Mouse (Mus musculus): ENCODE measurements at regions not wholly inside any gene's neighbourhood (a gene's known extent, or its start where the extent isn't known, plus 50 kb on each side); places are given as distances from the start of the nearest gene placed in this dataset.
A peak's percentile ranks its signal among the peaks of the same experiment; 100 is the strongest.

DNA sequence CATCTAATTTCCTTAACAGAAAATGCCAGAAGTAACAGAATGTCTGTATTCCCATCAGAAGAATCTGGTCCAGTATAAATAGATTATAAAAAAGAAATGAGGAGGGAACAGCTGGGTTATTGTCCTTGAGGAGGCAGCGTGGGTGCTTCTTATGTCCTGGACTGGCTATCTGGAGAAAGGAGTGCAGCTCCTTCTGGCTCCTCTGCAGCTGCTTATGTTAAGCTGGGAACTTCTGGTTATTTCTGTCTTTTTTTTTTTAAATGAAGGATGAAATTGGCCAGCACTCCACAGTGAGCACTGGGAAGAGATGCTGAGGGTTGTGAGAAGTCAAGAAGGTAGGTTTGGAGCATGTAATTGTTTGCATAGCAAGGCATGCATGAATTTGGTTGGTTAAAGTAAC is 441.5 kb downstream of the Ebf1 start:
- H3K27me3 ChIP-seq (ENCODE audit: poor library complexity, severe bottlenecking): no peaks in the 10 kb centered on the region

DNA sequence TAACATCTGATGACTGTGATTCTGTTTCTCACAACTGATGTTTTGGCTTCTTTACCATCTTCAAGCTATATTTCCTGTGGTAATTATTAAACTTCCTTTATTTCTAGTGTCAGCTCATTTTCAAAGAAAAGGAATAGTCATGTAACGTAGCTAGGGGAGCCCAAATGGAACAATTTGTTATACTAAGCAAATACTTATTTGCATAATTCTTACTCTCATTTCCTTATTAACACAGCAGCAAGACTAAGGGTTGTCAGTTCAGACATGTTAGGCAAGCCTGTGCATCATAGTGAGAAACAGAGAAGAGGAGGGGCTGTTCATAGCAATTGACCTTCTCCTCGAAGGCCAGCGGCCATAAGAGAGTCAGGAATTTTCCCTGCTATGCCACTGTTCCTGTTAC is 449.5 kb downstream of the Ebf1 start:
- Histone ChIP-seq H3K36me3 (replicated peaks) (no peaks in the 10 kb centered on the region), H3K27me3 (ENCODE audit: poor library complexity, severe bottlenecking) (no peaks in the 10 kb centered on the region), H3K9me3 (no peaks in the 10 kb centered on the region), H3K4me3 (no peak overlapping the region), H3K4me1 (no peaks in the 10 kb centered on the region), H3K27ac (no peak overlapping the region)
- no peak for DNase-seq (ENCODE audit: extremely low spot score, low spot score)
- 89% methylated on average over 3 of the region's 3 CpGs for WGBS

More for the DNA sequence above, 441.5 kb downstream of the Ebf1 start:
- H3K27ac ChIP-seq: no peak overlapping the region
- WGBS: 81% methylated on average over 1 of the region's 1 CpGs
- H3K9me3 ChIP-seq: no peaks in the 10 kb centered on the region
- DNase-seq (ENCODE audit: extremely low spot score, low spot score): no peak
- H3K4me1 ChIP-seq: no peaks in the 10 kb centered on the region
- no peak overlapping the region for H3K4me3 ChIP-seq
- no peaks in the 10 kb centered on the region for H3K36me3 ChIP-seq (replicated peaks)

- H3K27ac ChIP-seq: no peak overlapping the region
- H3K36me3 ChIP-seq (replicated peaks): no peaks in the 10 kb centered on the region
- DNase-seq (ENCODE audit: extremely low spot score, low spot score): no peak
- no peaks in the 10 kb centered on the region for H3K4me1 ChIP-seq
- no peaks in the 10 kb centered on the region for H3K9me3 ChIP-seq
- H3K27me3 ChIP-seq (ENCODE audit: poor library complexity, severe bottlenecking): no peaks in the 10 kb centered on the region
- 94% methylated on average over 1 of the region's 1 CpGs for WGBS
- no peak overlapping the region for H3K4me3 ChIP-seq
Observed at GRCm38 (mm10) chr11:45070280-45070679, 453.2 kb downstream of the Ebf1 start.

DNA sequence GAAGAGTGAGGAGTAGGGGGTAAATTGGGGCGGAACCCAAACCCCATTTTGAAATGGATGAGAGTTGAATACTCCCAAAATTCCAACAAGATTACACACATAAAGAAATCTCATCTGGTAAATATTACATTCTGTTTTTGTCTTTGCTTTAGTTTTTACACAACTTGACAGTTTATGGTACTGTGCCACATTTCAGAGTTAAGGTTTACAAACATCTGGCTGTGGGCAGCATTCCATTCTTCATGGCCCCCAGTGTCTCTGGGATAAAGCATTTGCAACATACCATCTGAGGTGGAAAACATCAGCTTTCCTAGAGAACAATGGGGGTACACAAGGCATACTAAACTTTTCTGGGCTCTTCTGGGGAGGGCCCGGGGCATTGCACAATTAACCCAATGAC is 454.1 kb downstream of the Ebf1 start:
- no peak overlapping the region for H3K4me3 ChIP-seq
- no peak overlapping the region for H3K27ac ChIP-seq
- H3K4me1 ChIP-seq: no peaks in the 10 kb centered on the region
- WGBS: 74% methylated on average over 2 of the region's 2 CpGs
- DNase-seq (ENCODE audit: extremely low spot score, low spot score): no peak
- H3K9me3 ChIP-seq: no peaks in the 10 kb centered on the region
- no peaks in the 10 kb centered on the region for H3K36me3 ChIP-seq (replicated peaks)
- H3K27me3 ChIP-seq (ENCODE audit: poor library complexity, severe bottlenecking): no peaks in the 10 kb centered on the region

GRCm38 (mm10) chr11:45084506-45085037 is 467.5 kb downstream of the Ebf1 start:
- DNase-seq (ENCODE audit: extremely low spot score, low spot score): no peak
- Histone ChIP-seq H3K27me3 (ENCODE audit: poor library complexity, severe bottlenecking) (no peaks in the 10 kb centered on the region), H3K4me1 (no peaks in the 10 kb centered on the region; the same call in 1 of the 2 replicates), H3K9me3 (no peaks in the 10 kb centered on the region), H3K36me3 (replicated peaks) (no peaks in the 10 kb centered on the region), H3K27ac (no peak overlapping the region), H3K4me3 (no peak overlapping the region)
- WGBS: 90% methylated on average over 4 of the region's 4 CpGs

GRCm38 (mm10) chr11:45085145-45085544 is 468.0 kb downstream of the Ebf1 start:
- Histone ChIP-seq H3K27ac (no peak overlapping the region), H3K4me3 (no peak overlapping the region), H3K27me3 (ENCODE audit: poor library complexity, severe bottlenecking) (no peaks in the 10 kb centered on the region), H3K9me3 (no peaks in the 10 kb centered on the region), H3K4me1 (no peaks in the 10 kb centered on the region; the same call in 1 of the 2 replicates), H3K36me3 (replicated peaks) (no peaks in the 10 kb centered on the region)
- DNase-seq (ENCODE audit: extremely low spot score, low spot score): no peak

DNA sequence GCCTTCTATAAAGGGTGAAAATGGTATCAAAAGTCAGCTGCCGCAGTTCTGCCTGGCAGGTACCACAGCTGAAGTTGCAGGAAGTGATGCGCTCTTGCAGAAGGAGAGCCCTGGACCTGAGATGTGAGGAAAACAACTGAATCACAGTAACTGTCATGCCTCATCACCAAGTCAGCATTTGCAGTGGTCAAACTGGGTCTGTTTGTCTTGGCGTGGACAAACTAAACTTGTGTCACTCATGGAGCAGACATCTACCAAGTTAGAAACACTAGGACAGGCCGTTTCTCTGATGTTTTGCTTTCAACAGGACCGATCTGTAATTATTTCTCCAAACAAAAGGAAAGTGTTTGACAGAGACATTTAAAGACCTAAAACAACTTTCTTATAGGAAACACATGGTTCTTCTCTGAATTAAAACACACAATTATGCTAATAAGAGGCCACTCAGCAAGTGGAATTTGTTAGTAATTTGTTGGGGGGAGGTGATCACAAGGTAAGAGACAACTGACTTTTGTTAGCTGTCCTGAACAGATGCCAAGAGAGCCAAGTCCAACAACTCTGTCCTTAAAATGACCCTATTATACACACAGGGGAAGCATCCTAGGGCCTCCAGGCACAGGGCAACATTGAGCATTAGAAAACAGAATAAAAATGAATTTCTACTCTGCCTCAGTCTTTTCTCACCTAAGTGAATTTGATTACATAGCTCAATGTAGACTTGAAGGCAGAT is 470.2 kb downstream of the Ebf1 start:
- Histone ChIP-seq H3K27ac (no peak overlapping the region), H3K4me1 (no peaks in the 10 kb centered on the region; the same call in 1 of the 2 replicates), H3K9me3 (no peaks in the 10 kb centered on the region), H3K36me3 (replicated peaks) (no peaks in the 10 kb centered on the region), H3K27me3 (ENCODE audit: poor library complexity, severe bottlenecking) (no peaks in the 10 kb centered on the region), H3K4me3 (no peak overlapping the region)
- DNase-seq (ENCODE audit: extremely low spot score, low spot score): no peak
- 80% methylated on average over 5 of the region's 5 CpGs for WGBS

DNA sequence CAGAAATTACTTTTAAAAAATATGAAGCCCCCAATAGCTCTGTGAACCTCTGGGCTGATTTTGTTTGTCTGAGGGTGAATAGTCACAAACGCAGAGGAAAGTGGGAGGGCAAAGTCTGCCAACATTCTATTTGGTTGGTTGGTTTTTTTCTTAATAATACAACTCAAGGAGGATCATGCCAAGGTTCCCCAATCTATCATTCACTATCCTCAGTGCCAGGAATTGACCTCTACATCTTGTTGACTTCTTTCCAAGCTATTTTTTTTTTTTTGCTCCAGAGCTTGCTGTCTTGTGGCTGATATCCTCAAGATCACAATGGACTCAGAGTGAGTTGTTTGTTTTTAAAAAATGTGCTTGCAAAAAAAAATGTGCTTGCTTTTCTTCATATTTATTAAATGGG is 471.2 kb downstream of the Ebf1 start:
- no peaks in the 10 kb centered on the region for H3K36me3 ChIP-seq (replicated peaks)
- DNase-seq (ENCODE audit: extremely low spot score, low spot score): no peak
- no peaks in the 10 kb centered on the region for H3K27me3 ChIP-seq (ENCODE audit: poor library complexity, severe bottlenecking)
- H3K4me3 ChIP-seq: no peak overlapping the region
- 85% methylated on average over 1 of the region's 1 CpGs for WGBS
- H3K4me1 ChIP-seq: no peaks in the 10 kb centered on the region; the same call in 1 of the 2 replicates
- H3K27ac ChIP-seq: no peak overlapping the region
- no peaks in the 10 kb centered on the region for H3K9me3 ChIP-seq

GRCm38 (mm10) chr11:45089561-45089960 is 472.4 kb downstream of the Ebf1 start:
- H3K36me3 ChIP-seq (replicated peaks): no peaks in the 10 kb centered on the region
- no peaks in the 10 kb centered on the region for H3K9me3 ChIP-seq
- no peak overlapping the region for H3K4me3 ChIP-seq
- WGBS: 79% methylated on average over 3 of the region's 3 CpGs
- no peaks in the 10 kb centered on the region for H3K27me3 ChIP-seq (ENCODE audit: poor library complexity, severe bottlenecking)
- no peak for DNase-seq (ENCODE audit: extremely low spot score, low spot score)
- H3K27ac ChIP-seq: no peak overlapping the region
- no peaks in the 10 kb centered on the region; the same call in 1 of the 2 replicates for H3K4me1 ChIP-seq

DNA sequence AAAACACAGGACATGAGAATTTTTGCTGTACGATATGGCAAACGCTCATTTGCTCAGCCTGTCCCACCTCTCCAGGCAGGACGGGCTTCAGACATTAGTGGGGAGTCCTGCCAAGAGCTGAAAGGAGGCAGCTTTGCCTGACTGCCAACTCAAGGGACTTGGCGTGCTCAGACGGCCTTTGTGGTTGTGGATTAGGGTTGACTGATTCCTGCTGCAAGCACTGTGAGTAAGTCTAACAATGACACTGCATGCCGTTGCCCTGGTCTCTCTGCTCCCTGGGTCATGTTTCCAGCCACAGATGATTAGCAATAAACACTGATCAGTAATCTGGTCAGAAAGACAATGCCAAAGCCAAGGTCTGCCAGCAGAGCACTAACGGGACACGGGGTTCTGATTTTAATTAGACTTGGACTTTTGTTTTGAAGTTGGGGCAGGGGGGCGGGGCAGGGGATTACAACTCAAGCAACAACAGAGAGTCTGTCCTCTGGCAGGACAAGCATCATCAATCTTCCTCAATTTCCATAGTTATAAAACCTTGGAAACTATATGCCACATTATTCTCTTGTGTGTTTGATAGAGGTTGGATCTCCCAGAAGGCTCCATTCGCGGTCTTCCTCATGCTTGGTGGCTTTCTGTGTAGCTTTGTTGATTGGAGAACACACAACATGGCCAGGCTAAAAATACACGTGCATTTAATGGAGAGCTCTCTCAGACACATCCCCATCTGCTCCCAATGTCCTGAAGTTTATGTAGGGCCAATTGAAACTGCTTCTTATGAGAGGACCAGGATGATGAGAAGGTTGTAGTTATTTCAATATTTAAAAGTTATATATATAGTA is 486.6 kb downstream of the Ebf1 start:
- WGBS: 45% methylated on average over 12 of the region's 12 CpGs
- H3K4me3 ChIP-seq: no peak overlapping the region

GRCm38 (mm10) chr11:45116702-45117101 is 499.6 kb downstream of the Ebf1 start:
- DNase-seq (ENCODE audit: extremely low spot score, low spot score): no peak
- H3K27me3 ChIP-seq (ENCODE audit: poor library complexity, severe bottlenecking): no peaks in the 10 kb centered on the region
- H3K9me3 ChIP-seq: no peaks in the 10 kb centered on the region
- H3K36me3 ChIP-seq (replicated peaks): no peaks in the 10 kb centered on the region
- 82% methylated on average over 1 of the region's 1 CpGs for WGBS
- H3K4me1 ChIP-seq: no peaks in the 10 kb centered on the region; the same call in 1 of the 2 replicates
- no peak overlapping the region for H3K4me3 ChIP-seq
- H3K27ac ChIP-seq: no peak overlapping the region

More for the DNA sequence above, 486.6 kb downstream of the Ebf1 start:
- Histone ChIP-seq H3K9me3 (no peaks in the 10 kb centered on the region), H3K4me1 (peaks cover 11% of the 10 kb centered on the region), H3K27ac (peak overlapping the region; percentile 56), H3K36me3 (replicated peaks) (no peaks in the 10 kb centered on the region), H3K27me3 (ENCODE audit: poor library complexity, severe bottlenecking) (no peaks in the 10 kb centered on the region)
- peak; percentile 38 for DNase-seq (ENCODE audit: extremely low spot score, low spot score)

DNA sequence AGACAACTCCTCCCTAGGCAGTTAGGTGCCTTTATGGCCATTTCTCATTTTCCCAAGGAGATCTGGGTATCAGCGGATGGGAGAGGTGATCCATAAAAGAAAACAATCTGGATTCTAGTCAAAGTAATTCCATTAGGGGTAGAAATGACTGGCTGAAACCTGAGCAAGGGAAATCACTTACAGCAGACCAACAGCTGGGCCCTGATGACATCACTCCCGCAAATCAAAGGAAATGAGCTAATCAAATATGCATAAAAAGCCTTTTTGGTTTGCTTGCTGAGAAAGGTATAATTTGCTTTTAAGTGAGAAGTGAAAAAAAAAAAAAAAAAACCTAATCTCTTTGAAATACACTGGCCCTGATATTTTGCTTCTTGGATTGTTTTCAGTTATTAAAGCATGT is 506.2 kb downstream of the Ebf1 start:
- H3K36me3 ChIP-seq (replicated peaks): no peaks in the 10 kb centered on the region
- H3K4me1 ChIP-seq: no peaks in the 10 kb centered on the region
- WGBS: 84% methylated on average over 2 of the region's 2 CpGs
- DNase-seq (ENCODE audit: extremely low spot score, low spot score): no peak
- no peaks in the 10 kb centered on the region for H3K27me3 ChIP-seq (ENCODE audit: poor library complexity, severe bottlenecking)
- H3K4me3 ChIP-seq: no peak overlapping the region
- H3K9me3 ChIP-seq: no peaks in the 10 kb centered on the region
- H3K27ac ChIP-seq: no peak overlapping the region

DNA sequence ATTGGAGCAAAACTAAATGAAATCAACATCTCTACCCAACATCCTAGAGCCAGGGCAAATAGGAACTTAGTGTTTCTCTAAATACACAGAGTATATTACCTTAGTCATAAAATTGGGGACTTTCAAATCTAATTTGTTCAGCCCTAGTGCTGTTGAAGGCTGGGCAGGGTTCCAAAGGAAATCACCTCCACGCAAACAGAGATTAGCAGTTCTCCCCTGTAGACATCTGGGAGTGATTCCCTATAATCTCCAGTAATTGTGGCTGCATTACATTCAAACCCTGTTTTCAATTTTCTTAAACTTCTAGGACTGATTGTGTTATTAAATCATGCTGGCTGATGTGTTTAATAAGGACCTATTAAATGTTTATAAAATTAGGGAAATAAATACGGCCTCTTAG is 519.7 kb downstream of the Ebf1 start:
- no peaks in the 10 kb centered on the region for H3K36me3 ChIP-seq (replicated peaks)
- no peaks in the 10 kb centered on the region for H3K9me3 ChIP-seq
- no peaks in the 10 kb centered on the region for H3K27me3 ChIP-seq (ENCODE audit: poor library complexity, severe bottlenecking)
- peaks cover 5% of the 10 kb centered on the region; the same call in 1 of the 2 replicates for H3K4me1 ChIP-seq
- WGBS: 73% methylated on average over 2 of the region's 2 CpGs
- no peak overlapping the region for H3K27ac ChIP-seq
- no peak overlapping the region for H3K4me3 ChIP-seq
- no peak for DNase-seq (ENCODE audit: extremely low spot score, low spot score)

Data from forebrain, embryonic 10.5 days (tissue).